Mouse (Mus musculus) lung, postnatal 0 days (tissue): ENCODE results near the gene Olfr172.

ENCODE experiments used
- CTCF ChIP-seq: IDR thresholded peaks from 2 replicates; pipeline ENCODE4 v1.5.1; 2016; ENCODE audit warnings: antibody characterized with exemption, mild to moderate bottlenecking
- EP300 ChIP-seq: IDR thresholded peaks from 2 replicates; pipeline ENCODE4 v1.6.1; 2016; ENCODE audit warnings: antibody characterized with exemption, mild to moderate bottlenecking, control low read depth

- no peak for TF ChIP-seq CTCF
- TF ChIP-seq EP300 = no peak
These were observed 6.8 kb downstream of the Olfr172 start for GRCm38 (mm10) chr16:58756191-58756590.
